Mouse (Mus musculus) layer of hippocampus, postnatal 14 days (tissue): ENCODE results near the gene Ddx19b. TPM values are rescaled to one million over a fixed set of nuclear protein-coding genes. Genes with fewer than 3 reads are reported as not detected.
A peak's percentile ranks its signal among the peaks of the same experiment; 100 is the strongest.
"Not testable (repeated sequence)": the region's sequence is repeated elsewhere in the genome, so short reads cannot be mapped to it uniquely, and the experiment has no call there.

Experiments
- DNase-seq, 2 experiments: peaks; one replicate each; pipeline ENCODE4 v3.0.0; 2021 to 2022; ENCODE audit warnings: low spot score in 2 of 2, mixed read lengths in 1 of 2
- microRNA-seq, 2 experiments: library from miRNA; unstranded; fragments of <30 nt; microRNA quantifications; one replicate each; pipeline ENCODE4 v1.2.0; 2021
- total RNA-seq, 2 experiments: library from RNA; stranded (reverse); gene quantifications; 2 replicates each; pipeline ENCODE4 v1.2.3; 2021

Ddx19b gene
- total RNA-seq, 2 experiments from 2014 or later: 23.2 to 24.5 TPM

DNA sequence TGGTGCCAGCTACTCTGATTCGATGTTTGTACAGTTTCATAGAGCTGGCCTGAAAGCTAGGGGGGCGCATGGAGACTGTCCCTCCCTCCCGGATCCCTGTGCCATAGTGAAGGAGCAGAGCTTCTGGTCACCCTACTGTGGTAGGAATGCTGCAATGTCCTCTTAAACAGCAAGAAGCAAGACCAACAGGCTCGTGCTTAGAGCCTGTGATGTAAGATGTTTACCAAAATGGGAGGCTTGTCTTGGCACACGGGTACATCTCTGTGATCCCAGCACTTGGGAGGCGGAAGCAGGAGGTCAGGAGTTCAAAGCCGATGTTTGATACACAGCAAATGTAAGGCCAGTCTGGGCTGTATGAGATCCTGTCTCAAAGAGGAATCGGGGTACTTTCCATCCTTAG is 65.0 kb downstream of the Ddx19b start:
- DNase-seq: no peak

DNA sequence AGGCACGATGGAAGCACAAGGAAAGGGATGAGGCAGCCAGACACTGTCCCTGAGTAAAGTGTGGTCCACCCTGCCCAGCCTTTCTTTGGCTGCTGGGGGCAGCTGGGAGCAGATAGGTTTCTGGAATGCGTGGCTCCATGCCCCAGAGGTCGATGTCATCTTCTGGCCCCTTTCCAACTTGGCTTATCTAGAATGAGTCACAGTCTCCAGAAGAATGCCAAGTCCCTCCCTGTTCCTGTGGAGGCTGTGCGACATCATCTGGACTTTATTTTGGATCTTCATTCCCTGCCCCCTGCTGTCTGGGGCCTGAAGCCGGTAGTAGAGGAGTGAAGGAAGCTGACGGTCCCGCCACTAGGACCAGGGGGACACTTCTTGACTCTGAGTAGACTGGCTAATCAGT is 66.0 kb downstream of the Ddx19b start:
- peak; percentile 35 to 46 for DNase-seq

DNA sequence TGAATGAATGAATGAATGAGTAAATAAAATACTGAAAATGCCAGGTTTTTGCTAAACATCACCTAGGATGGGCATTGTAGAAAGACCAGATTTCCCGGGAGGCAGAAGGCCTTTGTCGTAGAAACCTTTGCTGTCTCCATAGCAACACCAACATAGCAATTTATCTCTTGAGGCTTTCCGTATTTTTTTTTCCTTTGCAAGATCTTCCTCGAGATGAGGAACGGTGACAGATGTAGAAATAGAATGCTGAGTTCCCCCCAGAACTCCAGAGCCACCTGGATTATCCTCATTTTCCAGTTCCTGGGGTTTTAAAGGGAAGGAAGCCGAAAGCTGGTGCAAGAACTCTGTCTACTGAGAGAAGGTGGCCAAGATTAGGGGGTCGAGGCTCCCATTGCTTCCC is 66.9 kb downstream of the Ddx19b start:
- DNase-seq: no peak

DNA sequence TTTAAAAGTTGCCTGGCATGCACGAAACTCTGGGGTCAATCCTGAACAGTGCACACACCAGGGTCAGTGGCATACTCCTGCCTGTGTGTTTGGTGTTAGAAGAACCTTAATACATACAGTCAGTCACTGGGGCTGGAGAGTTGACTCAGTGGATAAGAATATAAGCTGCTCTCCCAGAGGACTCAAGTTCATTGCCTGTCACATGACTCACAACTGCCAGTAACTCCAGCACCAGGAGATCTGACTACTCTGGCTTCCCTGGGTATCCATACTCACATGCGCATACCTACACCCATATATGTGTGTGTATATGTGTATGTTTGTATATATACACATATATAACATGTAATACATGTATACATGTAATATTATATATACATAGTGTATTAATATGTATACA is 68.5 kb downstream of the Ddx19b start:
- DNase-seq: no peak

GRCm38 (mm10) chr8:110959906-110960305 is 71.6 kb downstream of the Ddx19b start:
- DNase-seq: no peak

DNA sequence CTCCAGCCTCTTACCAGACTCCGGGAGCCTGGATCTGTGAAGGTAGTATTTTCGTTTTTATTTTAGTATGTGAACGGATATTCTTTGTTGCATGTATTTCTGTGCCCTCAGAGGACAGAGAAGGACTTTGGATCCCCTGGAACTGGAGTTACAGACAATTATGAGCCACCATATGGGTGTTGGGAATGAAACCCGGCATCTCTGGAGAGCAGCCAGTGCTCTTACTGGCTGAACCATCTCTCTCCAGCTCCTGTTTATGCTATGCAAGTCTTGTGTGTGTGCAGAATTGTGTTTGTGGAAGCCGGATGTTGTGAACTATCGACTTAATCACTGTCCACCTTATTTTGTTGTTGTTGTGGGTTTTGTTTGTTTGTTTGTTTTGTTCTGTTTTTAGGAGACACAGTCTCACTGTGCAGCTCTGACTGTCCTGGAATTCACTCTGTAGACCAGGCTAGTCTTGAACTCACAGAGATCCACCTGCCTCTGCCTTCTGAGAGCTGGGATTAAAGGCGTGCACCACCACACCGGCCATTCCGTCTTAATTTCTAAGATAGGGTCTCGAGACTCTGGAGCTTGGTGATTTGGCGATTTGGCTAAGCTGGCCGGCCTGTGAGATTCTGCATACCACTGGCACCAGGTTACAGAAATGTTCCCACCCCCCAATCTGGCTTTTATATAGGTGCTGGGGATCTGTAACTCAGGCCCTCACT is 72.3 kb downstream of the Ddx19b start:
- peak in 1 of 2 experiments; percentile 48 for DNase-seq

GRCm38 (mm10) chr8:110958553-110958952 is 73.0 kb downstream of the Ddx19b start:
- not testable (repeated sequence) for DNase-seq

DNA sequence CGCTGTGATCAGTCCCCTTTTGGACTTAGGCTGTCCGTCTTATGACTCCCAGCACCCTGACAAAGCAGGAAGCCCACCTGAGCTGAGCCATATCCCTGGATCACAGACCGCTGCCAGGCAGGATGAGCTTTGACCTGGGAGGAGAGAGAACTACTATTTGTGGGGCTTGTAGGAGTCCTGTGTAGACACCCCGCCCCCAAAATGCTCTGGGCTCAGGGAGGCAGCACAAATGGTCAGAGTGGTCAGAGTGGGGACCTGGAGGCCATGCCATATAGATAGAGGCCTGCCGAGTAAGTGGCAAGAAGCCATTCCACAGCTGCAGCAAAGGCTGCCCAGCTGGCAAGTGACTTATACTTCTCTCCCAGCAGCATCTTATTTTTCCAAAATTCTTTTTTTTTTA is 73.4 kb downstream of the Ddx19b start:
- DNase-seq: no peak

DNA sequence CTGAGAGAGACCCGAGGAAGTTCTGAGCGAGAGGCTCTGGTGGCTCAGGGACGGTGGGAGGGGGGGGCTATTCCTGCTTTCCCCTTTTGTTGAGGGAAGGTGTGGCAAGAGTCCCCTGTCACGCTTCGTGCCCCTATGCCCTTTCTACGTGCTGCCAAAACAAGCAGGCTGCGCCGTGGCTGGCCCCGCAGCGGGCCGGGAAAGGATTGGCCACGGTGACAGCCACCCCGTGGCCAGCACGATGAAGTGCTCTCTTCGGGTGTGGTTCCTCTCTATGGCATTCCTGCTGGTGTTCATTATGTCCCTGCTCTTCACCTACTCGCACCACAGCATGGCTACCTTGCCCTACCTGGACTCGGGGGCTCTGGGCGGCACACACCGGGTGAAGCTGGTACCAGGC is 74.1 kb downstream of the Ddx19b start:
- no peak for DNase-seq

- no peak for DNase-seq
These were observed 74.7 kb downstream of the Ddx19b start for GRCm38 (mm10) chr8:110956619-110957450.

GRCm38 (mm10) chr8:110954776-110955175 is 76.8 kb downstream of the Ddx19b start:
- no peak for DNase-seq

Small RNA genes within 50 kb of the gene (microRNA-seq; reads per million reads assigned to microRNA genes)
- gene Gm24103 (0 reads per million in 2 experiments), gene Mir3473d (0 reads per million in 2 experiments)

Other genes with a start within 250 kb of the Ddx19b start
- 10 to 100 TPM; 65.2 to 75.8 TPM for gene Il34, start 225.8 kb downstream of the Ddx19b start, total RNA-seq
- gene Cog4, start 185.2 kb downstream of the Ddx19b start, total RNA-seq: 10 to 100 TPM; 60.8 to 65.7 TPM
- gene Sf3b3, start 185.0 kb downstream of the Ddx19b start, total RNA-seq: 10 to 100 TPM; 59.2 to 61.3 TPM
- gene Fuk, start 129.3 kb downstream of the Ddx19b start, total RNA-seq: 10 to 100 TPM; 16.9 to 18.1 TPM
- 10 to 100 TPM; 92.7 to 95.8 TPM for gene St3gal2, start 111.8 kb downstream of the Ddx19b start, total RNA-seq
- 10 to 100 TPM; 33.1 to 37.2 TPM for gene Ddx19a, start 34.0 kb downstream of the Ddx19b start, total RNA-seq
- 100 to 1,000 TPM in 1 of 2 experiments, 10 to 100 TPM in 1; 96.8 to 107 TPM for gene Aars, start 1.4 kb upstream of the Ddx19b start, total RNA-seq
- gene Exosc6, start 24.6 kb upstream of the Ddx19b start, total RNA-seq: not detected
- gene Clec18a, start 60.7 kb upstream of the Ddx19b start, total RNA-seq: 1 to 10 TPM; 1.5 to 2.1 TPM
- 10 to 100 TPM; 26.9 to 30.3 TPM for gene Pdpr, start 62.9 kb upstream of the Ddx19b start, total RNA-seq
- gene Glg1, start 227.5 kb upstream of the Ddx19b start, total RNA-seq: 100 to 1,000 TPM; 129 TPM